Mouse (Mus musculus) neural tube, embryonic 11.5 days (tissue): ENCODE measurements around the gene 5330417H12Rik. TPM values are rescaled to one million over a fixed set of nuclear protein-coding genes. Genes with fewer than 3 reads are reported as not detected.

Experiments used
- ATAC-seq: fragments of 200-750 bp; cut with Nextera tagmentation; 2 replicates; pipeline ENCODE4 v1.8.0; 2017; ENCODE audit warnings: moderate number of reproducible peaks, mild to moderate bottlenecking, moderate TSS enrichment, moderate library complexity; ENCODE audit not compliant: insufficient read depth, low FRiP score, low TSS enrichment
- DNase-seq: peaks from one replicate; pipeline ENCODE4 v3.0.0-alpha.2; 2015; ENCODE audit warnings: low spot score
- H3K27ac ChIP-seq: fragments of 300-500 bp; sonication (generic); 2 replicates; pipeline ENCODE4 v1.5.1; 2014; ENCODE audit warnings: low read depth, mild to moderate bottlenecking, low read length
- H3K27me3 ChIP-seq: fragments of 300-500 bp; sonication (generic); 2 replicates; pipeline ENCODE4 v1.6.1; 2014; ENCODE audit warnings: mild to moderate bottlenecking, low read length, mixed read lengths; ENCODE audit not compliant: control insufficient read depth, insufficient read depth
- H3K36me3 ChIP-seq: fragments of 300-500 bp; sonication (generic); 2 replicates; pipeline ENCODE4 v1.6.1; 2014; ENCODE audit warnings: mild to moderate bottlenecking, low read length, moderate library complexity, mixed read lengths; ENCODE audit not compliant: control insufficient read depth, insufficient read depth
- H3K4me1 ChIP-seq: fragments of 300-500 bp; sonication (generic); 2 replicates; pipeline ENCODE4 v1.6.1; 2014; ENCODE audit warnings: low read length, mixed read lengths; ENCODE audit not compliant: control insufficient read depth, insufficient read depth
- H3K4me2 ChIP-seq: fragments of 300-500 bp; sonication (generic); 2 replicates; pipeline ENCODE4 v1.6.1; 2014; ENCODE audit warnings: low read depth, mild to moderate bottlenecking, moderate library complexity
- H3K4me3 ChIP-seq: fragments of 300-500 bp; sonication (generic); 2 replicates; pipeline ENCODE4 v1.5.1; 2014; ENCODE audit warnings: low read depth, low read length
- H3K9ac ChIP-seq: fragments of 300-500 bp; sonication (generic); 2 replicates; pipeline ENCODE4 v1.6.1; 2014; ENCODE audit warnings: mild to moderate bottlenecking, low read length
- H3K9me3 ChIP-seq: fragments of 300-500 bp; sonication (generic); 2 replicates; pipeline ENCODE4 v1.6.1; 2016; ENCODE audit warnings: low read length; ENCODE audit not compliant: control insufficient read depth
- WGBS: fragments of 180-500 bp; shearing (Covaris S2); extraction: QIAGEN DNeasy Blood & Tissue Kit; methylation state at CpG from one replicate; pipeline ENCODE4 v1.1.7; 2014; 5-methylcytosine and 5-hydroxymethylcytosine counted together
- polyA plus RNA-seq: library from polyadenylated mRNA; unstranded; fragments of >200 nt; fragmentation: Nextera tagmentation; extraction: Ambion mirVana; gene quantifications from 2 replicates; pipeline ENCODE4 v1.2.1, GENCODE M21; 2014

The 5330417H12Rik gene
- polyA plus RNA-seq, 1 experiment from 2014 or later: not detected

DNA sequence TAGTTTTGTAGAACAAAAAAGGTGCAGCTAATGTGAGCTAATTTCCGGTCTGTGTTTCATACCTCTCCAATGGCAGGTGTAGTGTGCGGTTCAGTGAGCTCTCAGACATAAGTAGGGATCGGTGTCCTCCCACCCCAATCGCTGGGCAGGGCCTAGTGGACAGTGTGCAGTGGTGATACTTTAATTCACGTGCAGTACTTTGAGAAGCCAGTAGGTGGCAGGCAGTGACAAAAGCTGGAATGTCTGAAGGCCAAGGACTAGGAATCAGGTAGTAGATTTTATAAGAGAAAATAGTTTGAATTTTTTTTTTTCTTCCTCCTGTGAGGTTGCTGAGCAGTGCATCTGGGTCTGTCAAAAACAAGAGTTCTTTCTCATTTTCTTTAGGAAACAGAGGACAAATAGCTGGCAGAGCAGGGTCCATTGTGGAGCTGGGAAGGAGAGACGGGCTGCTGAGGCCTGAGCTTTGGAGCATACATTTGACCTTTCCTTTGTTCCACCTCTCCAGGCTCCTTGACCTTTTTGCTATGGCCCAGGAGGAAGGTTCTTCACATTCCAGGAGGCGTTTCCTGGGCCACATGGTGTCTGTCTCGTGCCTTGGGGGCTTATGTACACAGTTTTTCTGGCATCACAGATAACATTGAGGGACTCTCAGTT, 36.4 kb upstream of the 5330417H12Rik start:
- H3K27ac ChIP-seq: no peak overlapping the region
- no peak overlapping the region for H3K4me3 ChIP-seq
- ATAC-seq (peak; percentile 80), DNase-seq (peak; percentile 74)
- 14% methylated on average over 8 of the region's 8 CpGs for WGBS
- H3K9me3 ChIP-seq: no peaks in the 10 kb centered on the region
- no peaks in the 10 kb centered on the region for H3K27me3 ChIP-seq
- no peaks in the 10 kb centered on the region for H3K36me3 ChIP-seq
- no peak overlapping the region for H3K9ac ChIP-seq
- H3K4me2 ChIP-seq: no peak overlapping the region
- peaks cover 6% of the 10 kb centered on the region; the same call in 1 of the 2 replicates for H3K4me1 ChIP-seq

DNA sequence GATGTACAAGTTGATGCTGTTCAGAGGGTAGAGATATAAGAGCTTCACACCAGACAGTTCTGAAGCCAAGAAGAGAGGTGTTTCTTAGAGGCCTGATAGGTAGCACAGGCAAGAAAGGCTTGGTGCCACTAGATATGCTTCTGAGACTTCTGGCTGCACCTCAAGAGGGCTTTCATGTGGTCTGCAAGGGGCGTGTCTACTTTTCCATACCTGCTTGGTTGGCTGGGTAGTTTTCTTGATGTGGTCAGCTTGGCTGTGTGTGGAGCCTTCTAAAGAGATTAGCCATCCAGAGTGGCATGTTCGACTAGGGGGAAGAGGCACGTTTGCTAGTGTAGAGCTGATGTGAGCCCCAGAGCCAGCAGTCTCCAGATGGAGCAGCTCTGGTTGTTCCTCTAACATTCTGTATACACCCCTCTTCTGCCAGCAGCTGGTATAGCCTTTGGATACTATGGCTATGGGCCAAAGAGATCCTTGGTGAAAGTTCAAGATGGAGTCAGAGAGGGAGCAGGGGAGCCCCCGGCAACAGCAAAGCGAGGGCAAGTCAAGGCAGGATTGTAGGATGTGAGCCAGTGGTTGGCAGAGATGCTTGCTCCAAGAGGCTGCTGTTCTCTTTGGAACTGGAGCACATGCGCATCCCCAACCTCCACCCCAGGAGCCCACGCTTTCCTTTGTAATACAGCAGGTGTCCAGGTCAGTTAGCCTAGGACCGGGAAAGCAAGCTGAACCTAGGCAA, 34.4 kb upstream of the 5330417H12Rik start:
- H3K36me3 ChIP-seq: no peaks in the 10 kb centered on the region
- H3K9ac ChIP-seq: no peak overlapping the region
- WGBS: 87% methylated on average over 8 of the region's 8 CpGs
- DNase-seq (no peak), ATAC-seq (no peak)
- H3K4me2 ChIP-seq: no peak overlapping the region
- no peaks in the 10 kb centered on the region for H3K27me3 ChIP-seq
- no peaks in the 10 kb centered on the region for H3K4me1 ChIP-seq
- H3K27ac ChIP-seq: no peak overlapping the region
- no peaks in the 10 kb centered on the region for H3K9me3 ChIP-seq
- no peak overlapping the region for H3K4me3 ChIP-seq

DNA sequence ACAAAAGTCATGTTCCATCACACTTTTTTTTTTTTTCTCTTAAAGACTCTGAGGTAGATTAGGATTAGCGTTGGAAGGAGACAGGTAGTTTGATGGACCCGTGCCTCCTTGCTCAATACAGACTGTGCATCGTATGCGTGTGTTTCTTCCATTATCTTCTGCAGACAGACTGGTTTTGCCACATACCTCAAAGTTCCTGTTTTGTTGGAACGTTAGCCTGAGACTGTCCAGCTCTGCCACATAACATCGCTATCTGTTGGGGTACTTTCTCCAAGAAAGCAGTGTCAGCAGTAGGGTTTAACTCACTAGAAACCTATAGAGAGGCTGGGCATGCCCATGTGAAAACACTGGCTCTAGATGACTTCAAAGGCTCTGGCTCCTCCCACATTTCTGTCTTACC, 31.5 kb upstream of the 5330417H12Rik start:
- ATAC-seq (no peak), DNase-seq (no peak)
- 90% methylated on average over 6 of the region's 6 CpGs for WGBS
- no peaks in the 10 kb centered on the region for H3K9me3 ChIP-seq
- no peak overlapping the region for H3K27ac ChIP-seq
- H3K9ac ChIP-seq: no peak overlapping the region
- H3K4me3 ChIP-seq: no peak overlapping the region
- no peak overlapping the region for H3K4me2 ChIP-seq
- H3K27me3 ChIP-seq: no peaks in the 10 kb centered on the region
- no peaks in the 10 kb centered on the region for H3K4me1 ChIP-seq
- H3K36me3 ChIP-seq: no peaks in the 10 kb centered on the region

DNA sequence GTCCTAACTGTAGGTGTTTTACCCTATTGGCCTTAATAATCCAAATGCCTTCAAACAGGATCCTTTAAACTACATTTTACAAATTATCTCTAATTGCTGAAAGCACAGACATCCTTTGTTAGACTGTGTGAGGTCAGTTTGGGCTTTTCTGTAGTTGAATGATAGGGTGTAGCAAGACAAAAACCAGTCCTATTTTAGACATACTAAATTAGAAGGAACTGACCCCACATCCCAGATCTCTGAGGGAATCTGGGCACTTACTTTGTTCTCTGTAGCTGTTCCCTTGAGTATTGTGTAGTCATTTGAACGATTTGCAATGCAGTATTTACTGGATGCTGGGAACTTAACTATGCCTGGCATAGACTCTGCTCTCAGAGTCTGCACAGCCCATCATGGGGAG, 26.9 kb upstream of the 5330417H12Rik start:
- Histone ChIP-seq H3K9ac (no peak overlapping the region), H3K4me3 (no peak overlapping the region), H3K9me3 (no peaks in the 10 kb centered on the region), H3K4me1 (no peaks in the 10 kb centered on the region), H3K36me3 (no peaks in the 10 kb centered on the region), H3K27me3 (no peaks in the 10 kb centered on the region), H3K4me2 (no peak overlapping the region), H3K27ac (no peak overlapping the region)
- 59% methylated on average over 1 of the region's 1 CpGs for WGBS
- ATAC-seq: no peak
- no peak for DNase-seq

DNA sequence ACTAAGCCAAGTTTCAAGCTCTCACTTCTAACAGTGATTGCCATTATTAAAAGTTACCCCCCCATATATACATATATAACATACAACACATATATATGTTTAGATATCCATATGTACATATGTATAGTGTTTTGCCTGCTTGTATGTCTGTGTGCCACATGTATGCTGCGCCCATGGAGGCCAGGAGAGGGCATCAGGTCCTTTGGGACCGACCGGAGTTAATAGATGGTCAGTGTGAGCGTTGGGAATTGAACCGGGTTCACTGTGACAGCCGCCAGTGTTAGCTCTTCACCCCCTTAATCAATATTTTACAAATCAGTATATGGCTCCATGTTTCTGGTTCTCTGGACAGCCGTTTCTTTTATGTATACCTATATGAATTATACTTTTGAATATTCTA, 25.0 kb upstream of the 5330417H12Rik start:
- Histone ChIP-seq H3K4me3 (no peak overlapping the region), H3K4me2 (no peak overlapping the region), H3K27me3 (no peaks in the 10 kb centered on the region), H3K36me3 (no peaks in the 10 kb centered on the region), H3K9ac (no peak overlapping the region), H3K9me3 (no peaks in the 10 kb centered on the region), H3K4me1 (no peaks in the 10 kb centered on the region), H3K27ac (no peak overlapping the region)
- ATAC-seq (no peak), DNase-seq (no peak)
- 81% methylated on average over 7 of the region's 7 CpGs for WGBS

DNA sequence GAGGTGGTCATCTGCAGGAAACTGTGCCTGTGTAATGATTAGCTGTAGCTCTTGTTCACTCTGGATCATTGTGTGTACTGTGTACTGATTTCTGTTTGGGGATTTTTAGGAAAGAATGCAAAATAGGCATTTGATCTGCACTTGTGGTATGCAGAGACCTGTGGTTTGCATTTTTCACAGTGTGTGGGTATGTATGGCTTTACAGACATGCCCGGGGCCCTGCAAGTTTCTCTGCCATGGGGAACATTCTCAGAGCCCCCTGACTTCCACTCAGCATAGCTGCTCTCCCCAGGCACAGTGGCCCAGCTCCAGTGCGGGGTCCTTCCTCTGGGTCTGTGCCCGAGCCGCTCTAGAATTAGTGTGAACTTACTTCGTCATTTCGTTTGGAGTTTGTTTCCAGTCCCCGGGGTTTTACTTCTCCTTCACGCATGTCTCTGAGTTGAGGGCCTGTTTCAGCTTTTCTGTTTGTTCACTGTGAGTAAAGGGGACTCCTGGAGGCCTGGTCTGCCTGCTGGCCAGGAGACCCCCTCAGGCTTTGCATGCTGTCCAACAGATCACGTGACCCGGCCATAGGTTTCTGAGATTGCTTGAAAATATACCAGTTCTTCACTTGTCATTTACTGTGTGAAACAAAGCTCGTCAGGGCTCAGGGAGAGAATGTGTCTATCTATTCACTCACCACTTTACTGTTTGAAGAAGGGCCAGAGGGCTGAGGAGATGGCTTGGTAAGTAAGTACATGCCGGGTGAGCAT, 24.2 kb upstream of the 5330417H12Rik start:
- Histone ChIP-seq H3K27me3 (no peaks in the 10 kb centered on the region), H3K9me3 (no peaks in the 10 kb centered on the region), H3K4me2 (no peak overlapping the region), H3K27ac (no peak overlapping the region), H3K36me3 (no peaks in the 10 kb centered on the region), H3K4me3 (no peak overlapping the region), H3K9ac (no peak overlapping the region), H3K4me1 (no peaks in the 10 kb centered on the region)
- no peak for ATAC-seq
- 90% methylated on average over 12 of the region's 12 CpGs for WGBS
- no peak for DNase-seq

DNA sequence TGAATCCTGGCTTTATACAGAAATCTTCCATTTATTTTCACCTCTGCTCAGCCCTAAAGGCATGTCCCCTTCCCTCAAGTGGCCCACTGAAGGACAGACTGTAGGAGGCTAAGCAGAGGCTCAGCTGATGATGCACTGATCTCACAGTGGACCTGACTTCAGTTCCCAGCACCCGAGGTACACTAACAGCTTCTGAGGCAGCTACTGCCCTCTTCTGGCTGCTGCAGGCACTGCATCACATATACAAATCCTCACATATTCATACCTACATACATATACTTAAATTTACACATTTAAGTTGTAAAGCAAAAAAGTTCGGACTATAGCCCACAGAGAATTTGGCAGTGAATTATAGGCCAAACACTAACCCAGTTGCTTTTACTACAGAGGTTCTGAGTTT, 20.0 kb upstream of the 5330417H12Rik start:
- ATAC-seq: no peak
- no peak overlapping the region for H3K9ac ChIP-seq
- no peaks in the 10 kb centered on the region for H3K9me3 ChIP-seq
- no peaks in the 10 kb centered on the region for H3K36me3 ChIP-seq
- no peak overlapping the region for H3K4me3 ChIP-seq
- no peak for DNase-seq
- no peaks in the 10 kb centered on the region for H3K4me1 ChIP-seq
- H3K27ac ChIP-seq: no peak overlapping the region
- no peaks in the 10 kb centered on the region for H3K27me3 ChIP-seq
- 91% methylated on average over 2 of the region's 2 CpGs for WGBS
- no peak overlapping the region for H3K4me2 ChIP-seq

DNA sequence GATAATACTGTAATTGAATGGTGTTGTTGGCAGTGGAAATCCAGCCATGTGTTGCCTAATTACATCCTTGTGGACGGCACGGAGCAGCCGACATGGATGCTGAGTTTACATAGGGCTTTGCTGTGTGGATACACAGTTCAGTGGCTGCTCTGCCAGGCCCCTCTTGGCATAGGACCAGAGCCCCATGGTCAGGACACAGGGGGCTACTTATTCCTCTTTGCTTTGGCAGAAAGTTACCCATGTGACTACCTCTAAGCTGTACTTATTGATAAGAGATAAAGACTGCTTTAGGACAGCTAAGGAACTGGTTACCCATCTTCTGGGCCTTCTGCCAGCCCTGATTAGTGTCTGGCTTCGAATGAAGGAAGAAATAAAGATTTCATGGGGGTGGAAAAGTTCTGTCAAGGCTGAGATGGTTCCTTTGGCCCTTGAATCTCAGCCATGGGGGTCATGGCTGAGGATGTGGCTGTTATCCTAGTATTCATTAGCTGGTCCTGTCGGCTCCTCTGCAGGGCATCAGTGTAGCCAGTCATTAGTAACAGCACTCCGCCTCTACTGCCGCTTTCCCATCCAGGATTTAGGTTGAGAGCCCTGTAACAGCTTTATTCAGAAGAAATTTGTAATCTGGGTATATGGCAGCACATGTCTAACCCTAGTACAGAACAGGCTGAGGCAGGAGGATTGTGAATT, 17.8 kb upstream of the 5330417H12Rik start:
- no peak overlapping the region for H3K4me2 ChIP-seq
- H3K4me3 ChIP-seq: no peak overlapping the region
- H3K9me3 ChIP-seq: no peaks in the 10 kb centered on the region
- no peak overlapping the region for H3K27ac ChIP-seq
- H3K9ac ChIP-seq: no peak overlapping the region
- H3K4me1 ChIP-seq: no peaks in the 10 kb centered on the region
- DNase-seq (no peak), ATAC-seq (no peak)
- 87% methylated on average over 7 of the region's 7 CpGs for WGBS
- H3K27me3 ChIP-seq: no peaks in the 10 kb centered on the region
- H3K36me3 ChIP-seq: no peaks in the 10 kb centered on the region
